Mouse (Mus musculus) heart, embryonic 16.5 days (tissue): Measurements from ENCODE around the gene Atp6v1b1. TPM values are rescaled to one million over a fixed set of nuclear protein-coding genes. Genes with fewer than 3 reads are reported as not detected.
"Not testable (repeated sequence)": the region's sequence is repeated elsewhere in the genome, so short reads cannot be mapped to it uniquely, and the experiment has no call there.

Experiments used
- ATAC-seq: fragments of 200-750 bp; cut with Nextera tagmentation; replicated peaks from 2 replicates; pipeline ENCODE4 v1.8.0; 2017; ENCODE audit warnings: moderate number of reproducible peaks; ENCODE audit not compliant: insufficient read depth, low FRiP score; ENCODE audit errors: extremely low read depth
- H3K27ac ChIP-seq: fragments of 300-500 bp; sonication (generic); 2 replicates; pipeline ENCODE4 v1.5.1; 2014; ENCODE audit warnings: mild to moderate bottlenecking, low read length, control low read depth, moderate library complexity
- H3K27me3 ChIP-seq: fragments of 300-500 bp; sonication (generic); 2 replicates; pipeline ENCODE4 v1.6.1; 2014; ENCODE audit warnings: low read length, mixed read lengths; ENCODE audit not compliant: control insufficient read depth, insufficient read depth
- H3K36me3 ChIP-seq: fragments of 300-500 bp; sonication (generic); 2 replicates; pipeline ENCODE4 v1.6.1; 2014; ENCODE audit not compliant: control insufficient read depth, insufficient read depth
- H3K4me1 ChIP-seq: fragments of 300-500 bp; sonication (generic); 2 replicates; pipeline ENCODE4 v1.6.1; 2014; ENCODE audit warnings: low read length, mixed read lengths; ENCODE audit not compliant: control insufficient read depth, insufficient read depth
- H3K4me2 ChIP-seq: fragments of 300-500 bp; sonication (generic); 2 replicates; pipeline ENCODE4 v1.6.1; 2014; ENCODE audit warnings: low read depth, mild to moderate bottlenecking, control low read depth, low read length
- H3K4me3 ChIP-seq: fragments of 300-500 bp; sonication (generic); 2 replicates; pipeline ENCODE4 v1.5.1; 2014; ENCODE audit warnings: mild to moderate bottlenecking, control low read depth, low read length
- H3K9ac ChIP-seq: fragments of 300-500 bp; sonication (generic); 2 replicates; pipeline ENCODE4 v1.6.1; 2014; ENCODE audit warnings: low read length, control low read depth
- H3K9me3 ChIP-seq: fragments of 300-500 bp; sonication (generic); replicated peaks from 2 replicates; pipeline ENCODE4 v1.6.1; 2016; ENCODE audit warnings: low read length; ENCODE audit not compliant: control insufficient read depth
- WGBS: fragments of 180-500 bp; shearing (Covaris S2); extraction: QIAGEN DNeasy Blood & Tissue Kit; methylation state at CpG from one replicate; pipeline ENCODE4 v1.1.7; 2014; 5-methylcytosine and 5-hydroxymethylcytosine counted together
- polyA plus RNA-seq: library from polyadenylated mRNA; unstranded; fragments of >200 nt; fragmentation: Nextera tagmentation; extraction: Ambion mirVana; gene quantifications from 2 replicates; pipeline ENCODE4 v1.2.1, GENCODE M21; 2015

Atp6v1b1 gene
- polyA plus RNA-seq, 1 experiment from 2014 or later: 0.09 TPM

- no peak for ATAC-seq
- H3K4me1 ChIP-seq: peaks cover 5% of the 10 kb centered on the region
- H3K4me3 ChIP-seq: no peak overlapping the region
- no peaks in the 10 kb centered on the region for H3K36me3 ChIP-seq
- no peak overlapping the region for H3K4me2 ChIP-seq
- no peak overlapping the region for H3K27ac ChIP-seq
- H3K9me3 ChIP-seq: no peaks in the 10 kb centered on the region
- H3K27me3 ChIP-seq: peaks cover 2% of the 10 kb centered on the region; the same call in 1 of the 2 replicates
- WGBS: 74% methylated on average over 3 of the region's 3 CpGs
- H3K9ac ChIP-seq: no peak overlapping the region
Observed at GRCm38 (mm10) chr6:83786426-83786825, 43.6 kb downstream of the Atp6v1b1 start.

- H3K27me3 ChIP-seq: peaks cover 2% of the 10 kb centered on the region; the same call in 1 of the 2 replicates
- peaks cover 9% of the 10 kb centered on the region for H3K4me1 ChIP-seq
- H3K4me3 ChIP-seq: no peak overlapping the region
- no peak for ATAC-seq
- no peak overlapping the region for H3K9ac ChIP-seq
- no peak overlapping the region for H3K27ac ChIP-seq
- H3K9me3 ChIP-seq: no peaks in the 10 kb centered on the region
- no peaks in the 10 kb centered on the region for H3K36me3 ChIP-seq
- 73% methylated on average over 7 of the region's 7 CpGs for WGBS
- no peak overlapping the region for H3K4me2 ChIP-seq
Observed at GRCm38 (mm10) chr6:83788554-83788953, 45.8 kb downstream of the Atp6v1b1 start.

GRCm38 (mm10) chr6:83790533-83790932, 47.7 kb downstream of the Atp6v1b1 start:
- H3K4me3 ChIP-seq, H3K27ac ChIP-seq, H3K36me3 ChIP-seq, H3K9ac ChIP-seq, H3K4me2 ChIP-seq, H3K9me3 ChIP-seq, H3K27me3 ChIP-seq, ATAC-seq: not testable (repeated sequence)
- H3K4me1 ChIP-seq: peaks cover 14% of the 10 kb centered on the region
- WGBS: 72% methylated on average over 5 of the region's 5 CpGs

GRCm38 (mm10) chr6:83791251-83791890, 48.6 kb downstream of the Atp6v1b1 start:
- H3K36me3 ChIP-seq: no peaks in the 10 kb centered on the region
- H3K9me3 ChIP-seq: no peaks in the 10 kb centered on the region
- no peak for ATAC-seq
- 45% methylated on average over 4 of the region's 4 CpGs for WGBS
- H3K4me2 ChIP-seq: no peak overlapping the region
- H3K9ac ChIP-seq: no peak overlapping the region
- no peak overlapping the region for H3K4me3 ChIP-seq
- H3K27ac ChIP-seq: no peak overlapping the region
- H3K27me3 ChIP-seq: no peaks in the 10 kb centered on the region
- peaks cover 14% of the 10 kb centered on the region for H3K4me1 ChIP-seq

GRCm38 (mm10) chr6:83794760-83795296, 52.0 kb downstream of the Atp6v1b1 start, which contains the start of gene Nagk:
TSS of gene Nagk (plus strand) at chr6:83794982.
- Histone ChIP-seq H3K4me1 (peaks cover 14% of the 10 kb centered on the region), H3K4me2 (peak within 1 kb of the TSS; percentile 78), H3K9ac (peak within 1 kb of the TSS; percentile 86), H3K4me3 (peak within 1 kb of the TSS; percentile 87), H3K9me3 (no peaks in the 10 kb centered on the region), H3K27me3 (no peaks in the 10 kb centered on the region), H3K27ac (peak within 1 kb of the TSS; percentile 95), H3K36me3 (peaks cover 5% of the 10 kb centered on the region; the same call in 1 of the 2 replicates)
- peak; percentile 94 for ATAC-seq
- WGBS: under 1% methylated on average over 43 of the region's 43 CpGs

- H3K27me3 ChIP-seq: no peaks in the 10 kb centered on the region
- H3K4me2 ChIP-seq: peak overlapping the region; percentile 78
- peaks cover 14% of the 10 kb centered on the region for H3K4me1 ChIP-seq
- H3K4me3 ChIP-seq: peak overlapping the region; percentile 87
- peak overlapping the region; percentile 95 for H3K27ac ChIP-seq
- no peaks in the 10 kb centered on the region for H3K9me3 ChIP-seq
- H3K9ac ChIP-seq: peak overlapping the region; percentile 86
- ATAC-seq: peak; percentile 7; the same call in 1 of the 2 replicates
- WGBS: 2% methylated on average over 13 of the region's 13 CpGs
- peaks cover 10% of the 10 kb centered on the region for H3K36me3 ChIP-seq
Observed at GRCm38 (mm10) chr6:83795492-83795900, 52.7 kb downstream of the Atp6v1b1 start.

- Histone ChIP-seq H3K4me2 (no peak overlapping the region), H3K4me3 (no peak overlapping the region), H3K27ac (no peak overlapping the region), H3K36me3 (peaks cover 22% of the 10 kb centered on the region), H3K9me3 (no peaks in the 10 kb centered on the region), H3K9ac (no peak overlapping the region), H3K27me3 (no peaks in the 10 kb centered on the region), H3K4me1 (peaks cover 7% of the 10 kb centered on the region)
- 52% methylated on average over 3 of the region's 3 CpGs for WGBS
- no peak for ATAC-seq
Observed at GRCm38 (mm10) chr6:83796686-83797085, 53.9 kb downstream of the Atp6v1b1 start.

GRCm38 (mm10) chr6:83802033-83802432, 59.2 kb downstream of the Atp6v1b1 start:
- Histone ChIP-seq H3K27me3 (no peaks in the 10 kb centered on the region), H3K4me1 (no peaks in the 10 kb centered on the region)
- no peak for ATAC-seq

GRCm38 (mm10) chr6:83802846-83803245, 60.1 kb downstream of the Atp6v1b1 start:
- 86% methylated on average over 3 of the region's 3 CpGs for WGBS
- H3K9ac ChIP-seq: no peak overlapping the region
- ATAC-seq: no peak
- no peak overlapping the region for H3K4me3 ChIP-seq
- no peaks in the 10 kb centered on the region for H3K9me3 ChIP-seq
- no peaks in the 10 kb centered on the region for H3K4me1 ChIP-seq
- no peaks in the 10 kb centered on the region for H3K27me3 ChIP-seq
- H3K4me2 ChIP-seq: no peak overlapping the region
- no peak overlapping the region for H3K27ac ChIP-seq
- H3K36me3 ChIP-seq: peaks cover 35% of the 10 kb centered on the region

More at GRCm38 (mm10) chr6:83802033-83802432, 59.2 kb downstream of the Atp6v1b1 start:
- no peak overlapping the region for H3K9ac ChIP-seq
- 88% methylated on average over 5 of the region's 5 CpGs for WGBS
- H3K27ac ChIP-seq: no peak overlapping the region
- no peaks in the 10 kb centered on the region for H3K9me3 ChIP-seq
- peaks cover 35% of the 10 kb centered on the region for H3K36me3 ChIP-seq
- no peak overlapping the region for H3K4me3 ChIP-seq
- H3K4me2 ChIP-seq: no peak overlapping the region
